Comparison of ENCODE assay signal across 8 mouse cellular contexts in genomic region chr8:67405947-67406346, GRCm38 (mm10).
DNase-seq lines count a peak whose midpoint lies in the region; ATAC-seq and TF ChIP-seq lines count a peak whose summit lies in the region.
"Had no signal": no experiment of that assay in that cellular context is flagged by ENCODE, and none has a peak within 500 bp of the region (broad histone marks: within the 10 kb centered on the region; RNA-seq: fewer than 3 reads in every experiment).

No protein-coding gene starts in this region.

- H3K4me3 ChIP-seq in left cerebral cortex, adult 2 months = no peak overlapping the region
- H3K4me3 ChIP-seq in limb, embryonic 12.5 days (replicated peaks) = no peak overlapping the region
- H3K4me3 ChIP-seq in stomach, embryonic 15.5 days (replicated peaks) = no peak overlapping the region
- H3K4me3 ChIP-seq: liver, embryonic 13.5 days had no signal

- WGBS in limb, embryonic 12.5 days = 43% methylated on average over 10 of the region's 10 CpGs
- WGBS in stomach, embryonic 15.5 days = 39% methylated on average over 10 of the region's 10 CpGs

- no peaks in the 10 kb centered on the region for H3K4me1 ChIP-seq in limb, embryonic 12.5 days (replicated peaks)
- no peaks in the 10 kb centered on the region for H3K4me1 ChIP-seq in stomach, embryonic 15.5 days
- H3K4me1 ChIP-seq: liver, embryonic 13.5 days had no signal

- no peaks in the 10 kb centered on the region for H3K36me3 ChIP-seq in limb, embryonic 12.5 days
- no peaks in the 10 kb centered on the region for H3K36me3 ChIP-seq in stomach, embryonic 15.5 days
- H3K36me3 ChIP-seq: liver, embryonic 13.5 days had no signal

- no peaks in the 10 kb centered on the region for H3K9me3 ChIP-seq in limb, embryonic 12.5 days
- no peaks in the 10 kb centered on the region for H3K9me3 ChIP-seq in stomach, embryonic 15.5 days
- H3K9me3 ChIP-seq: liver, embryonic 13.5 days had no signal

- intact Hi-C loops in left cerebral cortex, adult 2 months (cut with DNase I) = loop anchor here (2.0 to 5.0 kb wide), 3 partner anchors 709 to 955 kb away; partner anchors contain the start of gene Npy1r
- intact Hi-C loops in left cerebral cortex, postnatal 4 days (cut with DNase I) = loop anchor here (5.0 kb wide), 2 partner anchors 909 to 954 kb away; no protein-coding TSS in a partner anchor

- peak; percentile 66 for TF ChIP-seq CTCF in left cerebral cortex, adult 2 months (IDR thresholded peaks at IDR 0.05)

- H3K27me3 ChIP-seq in limb, embryonic 12.5 days = no peaks in the 10 kb centered on the region
- H3K27me3 ChIP-seq in stomach, embryonic 15.5 days (replicated peaks) = no peaks in the 10 kb centered on the region
- H3K27me3 ChIP-seq: liver, embryonic 13.5 days had no signal

- peak; percentile 15 to 16 for DNase-seq in left cerebral cortex, adult 2 months (ENCODE audit: extremely low spot score in 1 of 2, low spot score in 2 of 2)
- no peak for DNase-seq in left cerebral cortex, postnatal 4 days
- peak; percentile 77 for DNase-seq in adipocyte (ENCODE audit: low spot score)
- DNase-seq in fibroblast of lung, adult 2 months (ENCODE audit: low read depth) = peak; percentile 18
- no peak for DNase-seq in gastrocnemius, adult 8-10 months (ENCODE audit: low spot score in 2 of 2)
- DNase-seq: liver, embryonic 13.5 days had no signal

- no peak overlapping the region for H3K4me2 ChIP-seq in limb, embryonic 12.5 days
- H3K4me2 ChIP-seq in stomach, embryonic 15.5 days = no peak overlapping the region
- H3K4me2 ChIP-seq: liver, embryonic 13.5 days had no signal

- H3K27ac ChIP-seq in left cerebral cortex, adult 2 months = no peak overlapping the region
- H3K27ac ChIP-seq in limb, embryonic 12.5 days = no peak overlapping the region
- H3K27ac ChIP-seq in stomach, embryonic 15.5 days = no peak overlapping the region
- H3K27ac ChIP-seq: liver, embryonic 13.5 days had no signal

- no peak overlapping the region for H3K9ac ChIP-seq in limb, embryonic 12.5 days (replicated peaks)
- H3K9ac ChIP-seq in stomach, embryonic 15.5 days = no peak overlapping the region
- H3K9ac ChIP-seq: liver, embryonic 13.5 days had no signal

- ATAC-seq in limb, embryonic 12.5 days (ENCODE audit: insufficient number of reproducible peaks, insufficient read depth, low FRiP score, low TSS enrichment, low read depth) = 0 out of 2 replicates have a peak, but pooled peaks have one; percentile 31
- ATAC-seq in stomach, embryonic 15.5 days (ENCODE audit: insufficient read depth, low FRiP score, low read depth) = 0 out of 2 replicates have a peak, but pooled peaks have one; percentile 22

Comparison
In these comparisons a context has a peak if more than half of its experiments do, and no peak if none do; other contexts are left out.
1. DNase-seq: peak in left cerebral cortex, adult 2 months (2 of 2), adipocyte (single experiment) and fibroblast of lung, adult 2 months (single experiment); none in left cerebral cortex, postnatal 4 days (single experiment) and gastrocnemius, adult 8-10 months (0 of 2).